Mouse (Mus musculus): ENCODE data around the gene Sspo. TPM values are rescaled to one million over a fixed set of nuclear protein-coding genes. Genes with fewer than 3 reads are reported as not detected.

Sspo gene
- polyA plus RNA-seq, 1 experiment from 2014 or later, result 0.38 TPM

DNA sequence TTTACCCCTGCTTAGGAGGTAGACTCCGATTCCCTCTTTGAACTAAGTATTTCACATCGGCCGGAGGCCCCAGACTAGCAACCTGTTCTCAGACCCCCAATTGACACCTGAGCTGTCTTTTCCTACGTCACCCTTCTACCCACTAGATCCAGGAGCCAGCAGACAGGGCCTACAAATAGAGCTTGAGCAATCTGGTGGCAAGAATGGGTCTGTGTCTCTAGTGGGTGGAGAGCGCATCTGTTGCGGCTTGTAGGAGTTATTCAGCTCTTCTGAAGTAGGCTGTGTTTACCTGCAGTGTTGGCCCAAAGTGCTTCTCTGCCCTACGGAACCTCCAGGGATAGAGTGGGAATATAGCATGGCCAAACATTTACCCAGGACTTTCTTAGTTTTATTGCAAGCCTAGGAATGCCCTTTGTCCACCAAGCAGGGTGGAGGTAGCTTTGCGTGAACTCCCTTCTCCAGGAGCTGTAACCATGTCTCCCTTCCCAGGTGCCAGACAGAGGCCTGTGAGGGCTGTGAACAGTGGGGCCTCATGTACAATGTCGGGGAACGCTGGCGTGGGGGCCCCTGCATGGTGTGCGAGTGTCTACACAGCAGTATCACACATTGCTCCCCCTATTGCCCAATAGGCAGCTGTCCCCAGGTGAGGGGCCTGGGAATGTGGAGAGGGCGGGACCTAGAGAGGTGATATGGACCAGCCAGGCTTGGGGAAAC, 17.1 kb downstream of the Sspo start:
- H3K27ac ChIP-seq (ENCODE audit: low read length), result peak overlapping the region; percentile 89
- H3K36me3 ChIP-seq (ENCODE audit: control insufficient read depth, insufficient read depth, low read length), result no peaks in the 10 kb centered on the region
- peak overlapping the region; percentile 6; the same call in 1 of the 2 replicates for H3K4me2 ChIP-seq (ENCODE audit: low read depth, low read length)
- 65% methylated on average over 13 of the region's 13 CpGs for WGBS
- peak; percentile 95 for ATAC-seq
- H3K4me1 ChIP-seq (ENCODE audit: control insufficient read depth, insufficient read depth, low read length), result peaks cover 16% of the 10 kb centered on the region
- no peak overlapping the region for H3K4me3 ChIP-seq (ENCODE audit: low read length)
- no peak overlapping the region for H3K9ac ChIP-seq (ENCODE audit: low read depth, low read length)
- H3K27me3 ChIP-seq (replicated peaks; ENCODE audit: control insufficient read depth, insufficient read depth, low read length), result no peaks in the 10 kb centered on the region
- no peaks in the 10 kb centered on the region for H3K9me3 ChIP-seq (ENCODE audit: control insufficient read depth, low read length)

GRCm38 (mm10) chr6:48466715-48467114, 18.7 kb downstream of the Sspo start:
- H3K27me3 ChIP-seq (replicated peaks; ENCODE audit: control insufficient read depth, insufficient read depth, low read length), result no peaks in the 10 kb centered on the region
- H3K4me3 ChIP-seq (ENCODE audit: low read length), result no peak overlapping the region
- ATAC-seq, result no peak
- peaks cover 16% of the 10 kb centered on the region for H3K4me1 ChIP-seq (ENCODE audit: control insufficient read depth, insufficient read depth, low read length)
- H3K9me3 ChIP-seq (ENCODE audit: control insufficient read depth, low read length), result no peaks in the 10 kb centered on the region
- no peak overlapping the region for H3K27ac ChIP-seq (ENCODE audit: low read length)
- H3K9ac ChIP-seq (ENCODE audit: low read depth, low read length), result no peak overlapping the region
- H3K36me3 ChIP-seq (ENCODE audit: control insufficient read depth, insufficient read depth, low read length), result no peaks in the 10 kb centered on the region
- H3K4me2 ChIP-seq (ENCODE audit: low read depth, low read length), result no peak overlapping the region
- 22% methylated on average over 6 of the region's 6 CpGs for WGBS

DNA sequence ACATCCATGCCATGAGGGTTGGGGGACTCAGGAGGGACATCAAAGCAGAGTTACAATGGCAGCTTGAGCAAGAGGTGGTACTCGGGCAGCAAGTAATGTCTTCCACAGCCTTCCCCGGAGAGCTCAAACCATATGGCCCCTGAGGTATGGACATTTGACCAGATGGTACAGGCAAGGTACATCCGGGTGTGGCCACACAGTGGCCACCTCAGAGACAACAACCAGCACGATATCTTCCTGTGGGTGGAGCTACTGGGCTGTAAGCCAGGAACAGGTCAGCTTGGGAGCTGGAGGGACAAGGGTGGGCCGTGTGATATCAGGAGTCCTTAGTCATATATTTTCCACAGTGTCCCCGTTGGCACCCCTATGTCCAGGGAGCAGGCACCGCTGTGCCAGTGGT, 19.5 kb downstream of the Sspo start:
- H3K4me3 ChIP-seq (ENCODE audit: low read length), result no peak overlapping the region
- peaks cover 16% of the 10 kb centered on the region for H3K4me1 ChIP-seq (ENCODE audit: control insufficient read depth, insufficient read depth, low read length)
- no peak overlapping the region for H3K4me2 ChIP-seq (ENCODE audit: low read depth, low read length)
- H3K27me3 ChIP-seq (replicated peaks; ENCODE audit: control insufficient read depth, insufficient read depth, low read length), result no peaks in the 10 kb centered on the region
- H3K9ac ChIP-seq (ENCODE audit: low read depth, low read length), result no peak overlapping the region
- 69% methylated on average over 7 of the region's 7 CpGs for WGBS
- H3K9me3 ChIP-seq (ENCODE audit: control insufficient read depth, low read length), result no peaks in the 10 kb centered on the region
- H3K36me3 ChIP-seq (ENCODE audit: control insufficient read depth, insufficient read depth, low read length), result no peaks in the 10 kb centered on the region
- H3K27ac ChIP-seq (ENCODE audit: low read length), result no peak overlapping the region
- no peak for ATAC-seq

GRCm38 (mm10) chr6:48470739-48471138, 22.7 kb downstream of the Sspo start:
- Histone ChIP-seq H3K4me3 (ENCODE audit: low read length) (no peak overlapping the region), H3K27me3 (replicated peaks; ENCODE audit: control insufficient read depth, insufficient read depth, low read length) (no peaks in the 10 kb centered on the region), H3K9me3 (ENCODE audit: control insufficient read depth, low read length) (no peaks in the 10 kb centered on the region), H3K9ac (ENCODE audit: low read depth, low read length) (no peak overlapping the region), H3K36me3 (ENCODE audit: control insufficient read depth, insufficient read depth, low read length) (no peaks in the 10 kb centered on the region), H3K4me2 (ENCODE audit: low read depth, low read length) (no peak overlapping the region), H3K27ac (ENCODE audit: low read length) (no peak overlapping the region), H3K4me1 (ENCODE audit: control insufficient read depth, insufficient read depth, low read length) (peaks cover 6% of the 10 kb centered on the region)
- 74% methylated on average over 2 of the region's 2 CpGs for whole genome bisulfite sequencing
- no peak for ATAC-seq

- no peak for ATAC-seq
Measured at GRCm38 (mm10) chr6:48478446-48478845, 30.4 kb downstream of the Sspo start.

GRCm38 (mm10) chr6:48482501-48482900, 34.5 kb downstream of the Sspo start:
- Histone ChIP-seq H3K9me3 (ENCODE audit: control insufficient read depth, low read length) (no peaks in the 10 kb centered on the region), H3K36me3 (ENCODE audit: control insufficient read depth, insufficient read depth, low read length) (no peaks in the 10 kb centered on the region), H3K27ac (ENCODE audit: low read length) (no peak overlapping the region), H3K9ac (ENCODE audit: low read depth, low read length) (no peak overlapping the region), H3K4me3 (ENCODE audit: low read length) (no peak overlapping the region), H3K4me2 (ENCODE audit: low read depth, low read length) (no peak overlapping the region), H3K27me3 (replicated peaks; ENCODE audit: control insufficient read depth, insufficient read depth, low read length) (no peaks in the 10 kb centered on the region), H3K4me1 (ENCODE audit: control insufficient read depth, insufficient read depth, low read length) (0 out of 2 replicates have a peak, but pooled peaks cover 6% of the 10 kb centered on the region)
- ATAC-seq, result no peak
- 77% methylated on average over 5 of the region's 5 CpGs for WGBS

More at GRCm38 (mm10) chr6:48478446-48478845, 30.4 kb downstream of the Sspo start:
- Histone ChIP-seq H3K9me3 (ENCODE audit: control insufficient read depth, low read length) (no peaks in the 10 kb centered on the region), H3K36me3 (ENCODE audit: control insufficient read depth, insufficient read depth, low read length) (no peaks in the 10 kb centered on the region), H3K4me1 (ENCODE audit: control insufficient read depth, insufficient read depth, low read length) (no peaks in the 10 kb centered on the region), H3K4me2 (ENCODE audit: low read depth, low read length) (no peak overlapping the region), H3K4me3 (ENCODE audit: low read length) (no peak overlapping the region), H3K27me3 (replicated peaks; ENCODE audit: control insufficient read depth, insufficient read depth, low read length) (no peaks in the 10 kb centered on the region), H3K9ac (ENCODE audit: low read depth, low read length) (no peak overlapping the region), H3K27ac (ENCODE audit: low read length) (no peak overlapping the region)
- 84% methylated on average over 4 of the region's 4 CpGs for WGBS

GRCm38 (mm10) chr6:48487747-48488725, 40.0 kb downstream of the Sspo start:
- Histone ChIP-seq H3K36me3 (ENCODE audit: control insufficient read depth, insufficient read depth, low read length) (no peaks in the 10 kb centered on the region), H3K27ac (ENCODE audit: low read length) (no peak overlapping the region), H3K4me1 (ENCODE audit: control insufficient read depth, insufficient read depth, low read length) (peaks cover 13% of the 10 kb centered on the region), H3K27me3 (replicated peaks; ENCODE audit: control insufficient read depth, insufficient read depth, low read length) (no peaks in the 10 kb centered on the region), H3K4me2 (ENCODE audit: low read depth, low read length) (peak overlapping the region; percentile 51), H3K4me3 (ENCODE audit: low read length) (peak overlapping the region; percentile 12), H3K9me3 (ENCODE audit: control insufficient read depth, low read length) (no peaks in the 10 kb centered on the region), H3K9ac (ENCODE audit: low read depth, low read length) (peak overlapping the region; percentile 62)
- 11% methylated on average over 22 of the region's 25 CpGs for WGBS
- peak; percentile 47 for ATAC-seq

GRCm38 (mm10) chr6:48489741-48490140, 41.7 kb downstream of the Sspo start:
- peaks cover 13% of the 10 kb centered on the region for H3K4me1 ChIP-seq (ENCODE audit: control insufficient read depth, insufficient read depth, low read length)
- H3K27me3 ChIP-seq (replicated peaks; ENCODE audit: control insufficient read depth, insufficient read depth, low read length), result no peaks in the 10 kb centered on the region
- WGBS, result 86% methylated on average over 3 of the region's 3 CpGs
- H3K27ac ChIP-seq (ENCODE audit: low read length), result no peak overlapping the region
- no peak overlapping the region for H3K4me3 ChIP-seq (ENCODE audit: low read length)
- H3K9me3 ChIP-seq (ENCODE audit: control insufficient read depth, low read length), result no peaks in the 10 kb centered on the region
- no peak overlapping the region for H3K9ac ChIP-seq (ENCODE audit: low read depth, low read length)
- no peak for ATAC-seq
- no peak overlapping the region for H3K4me2 ChIP-seq (ENCODE audit: low read depth, low read length)
- H3K36me3 ChIP-seq (ENCODE audit: control insufficient read depth, insufficient read depth, low read length), result no peaks in the 10 kb centered on the region

DNA sequence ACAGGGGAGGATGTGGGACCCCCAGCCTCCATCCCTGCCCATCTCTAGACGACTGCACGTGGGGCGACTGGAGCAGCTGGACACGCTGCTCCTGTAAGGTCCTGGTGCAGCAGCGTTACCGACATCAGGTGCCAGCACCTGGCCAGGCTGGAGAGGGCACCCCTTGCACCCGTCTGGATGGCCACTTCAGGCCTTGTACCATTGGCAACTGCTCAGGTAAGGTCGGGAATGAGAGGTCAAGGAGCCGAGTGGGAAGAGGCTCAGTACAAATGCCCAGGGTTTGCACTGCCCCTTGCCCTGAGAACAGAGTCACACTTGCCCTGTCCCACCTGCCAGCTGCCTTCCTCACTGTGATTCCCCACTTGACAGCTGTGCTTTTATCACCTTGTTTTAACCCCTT, 43.3 kb downstream of the Sspo start:
- Histone ChIP-seq H3K4me1 (ENCODE audit: control insufficient read depth, insufficient read depth, low read length) (peaks cover 13% of the 10 kb centered on the region), H3K4me2 (ENCODE audit: low read depth, low read length) (no peak overlapping the region), H3K4me3 (ENCODE audit: low read length) (no peak overlapping the region), H3K9me3 (ENCODE audit: control insufficient read depth, low read length) (no peaks in the 10 kb centered on the region), H3K27me3 (replicated peaks; ENCODE audit: control insufficient read depth, insufficient read depth, low read length) (no peaks in the 10 kb centered on the region), H3K36me3 (ENCODE audit: control insufficient read depth, insufficient read depth, low read length) (no peaks in the 10 kb centered on the region), H3K9ac (ENCODE audit: low read depth, low read length) (no peak overlapping the region), H3K27ac (ENCODE audit: low read length) (no peak overlapping the region)
- no peak for ATAC-seq
- WGBS, result 62% methylated on average over 9 of the region's 9 CpGs
